Mouse (Mus musculus) urinary bladder, adult 18-20 months (tissue): Measurements from ENCODE around the gene Map2k2.
"Not testable (repeated sequence)": the region's sequence is repeated elsewhere in the genome, so short reads cannot be mapped to it uniquely, and the experiment has no call there.

ENCODE experiments used
- DNase-seq, 2 experiments: peaks; one replicate each; pipeline ENCODE4 v3.0.0; 2022; ENCODE audit warnings: low spot score in 2 of 2, mixed read lengths in 2 of 2

Gene Map2k2

DNA sequence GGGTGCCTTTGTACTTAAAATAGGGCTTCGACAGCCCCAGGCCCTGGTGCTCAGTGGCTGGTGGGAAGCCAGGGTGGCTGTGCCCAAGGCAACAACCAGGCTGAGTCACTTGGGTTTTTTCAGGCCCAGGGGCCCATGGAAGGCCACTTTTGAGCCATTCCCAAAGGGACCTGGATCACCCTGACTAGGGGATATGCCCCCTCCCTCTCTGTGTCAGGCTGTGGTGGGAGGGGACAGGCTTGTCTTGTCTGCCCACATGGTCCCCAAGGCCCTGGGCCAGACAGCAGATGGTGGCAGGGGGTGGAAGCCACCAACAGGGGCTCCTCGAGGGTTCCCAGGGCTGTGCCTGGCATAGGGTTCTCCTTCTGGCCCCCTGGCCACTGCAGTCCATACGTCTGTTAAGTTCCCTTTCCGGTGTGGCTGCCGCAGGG lies 36.9 kb downstream of the Map2k2 start:
- DNase-seq, result no peak

DNA sequence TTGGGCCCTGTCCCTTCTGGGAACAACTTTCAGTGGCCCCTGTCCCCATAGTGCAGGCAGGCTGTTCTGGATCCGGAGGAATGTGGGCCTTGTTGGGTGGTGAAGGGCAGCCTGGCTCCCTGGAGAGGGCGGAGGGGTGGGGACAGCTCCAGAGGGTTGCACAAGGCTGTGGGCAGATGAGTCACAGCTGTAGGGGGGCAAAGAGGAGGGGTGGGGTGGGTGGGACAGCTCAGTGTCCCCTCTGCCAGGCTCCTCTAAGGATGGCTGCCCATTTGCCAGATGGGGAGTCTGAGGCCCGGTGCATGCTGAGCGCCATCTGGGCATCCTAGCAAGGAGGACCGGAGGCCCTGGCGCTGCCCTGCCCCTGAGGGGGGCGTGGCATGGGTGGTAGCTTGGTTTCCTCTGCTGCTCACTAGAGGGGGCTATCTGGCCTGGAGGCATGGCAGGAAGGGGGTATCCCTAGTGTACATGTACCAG lies 37.5 kb downstream of the Map2k2 start:
- no peak for DNase-seq

- DNase-seq, result no peak
These were observed 38.2 kb downstream of the Map2k2 start for GRCm38 (mm10) chr10:81143845-81144437.

DNA sequence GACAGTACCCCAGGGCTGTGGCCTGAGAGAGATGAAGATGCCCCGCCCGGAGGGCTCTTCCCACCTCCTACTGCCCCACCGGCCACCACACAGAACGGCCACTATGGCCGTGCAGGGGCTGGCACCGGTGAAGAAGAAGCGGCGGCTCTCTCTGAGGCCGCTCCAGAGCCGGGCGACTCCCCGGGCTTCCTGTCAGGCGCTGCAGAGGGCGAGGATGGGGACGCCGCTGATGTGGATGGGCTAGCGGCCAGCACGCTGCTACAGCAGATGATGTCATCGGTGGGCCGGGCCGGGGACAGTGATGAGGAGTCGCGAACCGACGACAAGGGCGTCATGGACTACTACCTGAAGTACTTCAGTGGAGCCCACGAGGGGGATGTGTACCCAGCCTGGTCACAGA lies 39.0 kb downstream of the Map2k2 start:
- no peak for DNase-seq

DNA sequence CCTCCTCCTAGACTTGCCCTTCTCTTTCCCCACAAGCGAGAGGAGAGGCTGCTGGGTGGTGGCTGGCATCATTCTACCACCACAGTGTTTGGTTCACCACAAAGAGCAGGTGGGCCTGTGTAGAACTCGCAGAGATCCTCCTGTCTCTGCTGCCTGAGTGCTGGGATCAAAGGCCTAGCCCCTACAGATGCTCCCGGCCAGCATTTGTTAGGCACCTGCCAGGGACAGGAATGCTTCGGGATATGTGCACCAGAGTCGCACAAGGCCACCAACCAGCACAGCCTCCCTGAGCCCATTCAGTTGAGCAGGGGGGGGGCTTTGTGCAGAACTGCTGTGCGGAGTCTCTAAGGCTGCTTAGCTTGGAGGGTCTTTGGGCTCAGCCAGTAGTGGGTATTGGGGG lies 39.6 kb downstream of the Map2k2 start:
- DNase-seq, result no peak

- no peak for DNase-seq
These were observed 40.1 kb downstream of the Map2k2 start for GRCm38 (mm10) chr10:81145778-81146177.

DNA sequence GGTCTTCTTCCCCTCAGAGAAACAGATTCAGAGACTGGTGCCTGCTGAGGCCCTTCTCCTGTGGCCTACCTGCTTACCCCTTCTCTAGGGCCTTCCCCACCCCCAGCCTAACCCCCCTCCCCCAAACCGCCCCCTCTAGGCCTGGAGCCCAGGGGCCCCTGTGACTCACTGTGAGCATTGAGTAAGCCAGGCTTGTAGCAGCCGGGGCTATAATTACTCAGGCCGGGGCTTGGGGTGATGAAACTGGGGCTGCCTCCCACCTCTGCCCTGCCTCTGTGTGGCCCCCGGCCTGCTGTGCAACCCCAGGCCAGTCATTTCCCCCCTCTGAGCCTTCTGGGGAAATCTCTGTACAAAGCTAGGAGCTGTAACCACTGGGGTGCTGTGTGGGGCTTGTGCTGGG lies 40.6 kb downstream of the Map2k2 start:
- no peak for DNase-seq

DNA sequence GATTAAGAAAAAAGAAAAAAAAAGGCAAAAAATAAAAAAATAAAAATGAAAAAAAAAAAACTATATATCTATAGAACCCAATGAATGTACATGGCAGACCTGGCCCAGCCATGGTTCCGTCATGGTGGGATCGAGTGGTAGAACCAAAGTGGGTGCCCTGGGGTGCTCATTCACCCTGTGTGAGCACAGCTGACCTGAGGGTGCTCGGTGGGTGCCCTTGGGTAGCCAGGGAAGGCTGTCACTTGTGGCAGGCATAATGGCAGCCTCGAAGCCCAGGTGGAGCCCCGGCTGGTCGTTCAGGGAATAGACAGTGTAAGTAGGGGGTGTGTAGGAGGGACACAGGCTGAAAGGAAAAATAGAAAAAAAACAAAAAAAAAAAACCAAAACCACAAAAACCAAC lies 45.5 kb downstream of the Map2k2 start:
- no peak for DNase-seq

DNA sequence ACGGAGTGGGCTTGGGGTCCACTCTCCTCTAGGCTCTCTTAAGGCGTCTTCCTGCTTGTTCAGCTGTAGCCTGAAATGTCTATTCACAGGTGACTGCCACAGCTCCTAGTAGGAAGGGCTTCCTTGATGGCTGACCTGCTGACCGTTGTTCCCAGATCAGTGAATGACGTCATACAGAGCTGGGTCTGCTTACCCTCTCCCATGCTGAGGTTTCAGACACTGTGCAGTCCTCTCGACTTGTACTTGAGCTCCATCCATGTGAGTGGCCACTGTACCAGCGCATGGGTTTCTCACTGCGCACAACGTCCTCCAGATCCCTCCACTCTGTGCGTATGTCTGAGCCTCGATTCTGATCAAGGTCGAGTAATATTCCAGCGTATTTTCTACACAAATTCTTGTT lies 46.9 kb downstream of the Map2k2 start:
- no peak for DNase-seq

GRCm38 (mm10) chr10:81154313-81154712 lies 48.6 kb downstream of the Map2k2 start:
- no peak for DNase-seq

DNA sequence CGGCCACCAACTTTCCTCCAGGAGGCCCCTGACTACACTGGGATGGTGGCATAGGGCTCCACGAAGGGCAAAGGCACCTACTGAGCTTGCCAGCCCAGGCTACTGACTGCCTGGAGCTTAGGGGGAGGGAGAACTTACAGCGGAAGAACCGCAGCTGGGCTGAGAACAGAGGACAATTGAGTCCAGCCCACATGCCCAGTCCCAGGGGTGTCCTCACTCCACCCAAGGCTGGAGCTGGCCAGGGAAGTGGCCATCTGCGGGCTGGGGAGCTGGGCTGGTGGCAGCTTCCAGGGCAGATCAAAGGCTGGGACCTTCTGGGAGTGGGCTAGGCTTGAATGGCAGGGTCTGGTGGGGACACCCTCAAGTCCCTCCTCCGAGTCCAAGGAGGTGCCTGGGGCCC lies 49.0 kb downstream of the Map2k2 start:
- DNase-seq, result no peak

- DNase-seq, result no peak
These were observed 56.0 kb downstream of the Map2k2 start for GRCm38 (mm10) chr10:81161602-81162317.

- DNase-seq, result no peak
These were observed 56.6 kb downstream of the Map2k2 start for GRCm38 (mm10) chr10:81162318-81162652.

DNA sequence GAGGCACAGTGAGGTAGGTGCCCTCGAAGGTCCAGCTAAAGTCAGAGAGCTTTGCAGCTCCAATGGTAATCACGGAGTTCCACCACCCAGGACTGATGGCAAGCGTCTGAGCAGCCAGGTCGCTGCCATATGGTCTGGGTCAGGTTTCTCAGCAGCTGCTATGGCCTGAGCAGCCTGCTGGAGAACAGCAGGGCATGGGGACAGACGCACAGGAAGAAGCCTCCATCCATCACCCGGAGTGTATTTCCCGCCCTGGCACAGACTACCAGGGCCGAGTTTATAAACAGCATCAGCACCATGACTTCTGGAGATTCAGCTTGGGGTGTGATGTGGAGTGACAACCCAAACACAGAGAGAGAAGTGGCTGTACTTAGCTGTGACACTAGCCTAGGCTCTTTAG lies 59.4 kb downstream of the Map2k2 start:
- DNase-seq, result no peak

GRCm38 (mm10) chr10:81167200-81168086 lies 61.7 kb downstream of the Map2k2 start, which contains the start of gene Pias4:
Gene Pias4, minus strand, starts transcription at chr10:81167923.
- DNase-seq, result peak; percentile 99 to 100

- DNase-seq, result no peak
These were observed 62.3 kb downstream of the Map2k2 start for GRCm38 (mm10) chr10:81168087-81168431.

GRCm38 (mm10) chr10:81168521-81169244 lies 63.0 kb downstream of the Map2k2 start:
- peak; percentile 73 to 77 for DNase-seq

DNA sequence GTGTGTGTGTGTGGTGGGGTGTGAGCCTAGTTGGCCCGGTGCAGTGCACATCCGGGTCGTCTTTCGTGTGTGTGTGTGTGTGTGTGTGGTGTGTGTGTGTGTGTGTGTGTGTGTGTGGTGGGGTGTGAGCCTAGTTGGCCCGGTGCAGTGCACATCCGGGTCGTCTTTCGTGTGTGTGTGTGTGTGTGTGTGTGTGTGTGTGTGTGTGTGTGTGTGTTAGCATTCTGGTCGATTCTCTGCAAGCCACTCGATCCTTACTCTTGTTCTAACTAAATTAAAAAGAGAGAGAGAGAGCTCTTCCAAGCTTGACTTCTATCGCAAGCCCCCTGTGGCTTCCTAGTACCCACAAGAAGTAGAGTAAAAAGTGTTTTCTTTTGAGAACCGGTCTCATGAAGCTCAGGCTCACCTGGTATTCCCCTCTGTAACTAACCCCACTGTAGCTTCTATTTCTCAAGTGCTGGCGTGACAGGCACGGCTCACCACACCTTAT lies 63.7 kb downstream of the Map2k2 start:
- DNase-seq, result not testable (repeated sequence)

DNA sequence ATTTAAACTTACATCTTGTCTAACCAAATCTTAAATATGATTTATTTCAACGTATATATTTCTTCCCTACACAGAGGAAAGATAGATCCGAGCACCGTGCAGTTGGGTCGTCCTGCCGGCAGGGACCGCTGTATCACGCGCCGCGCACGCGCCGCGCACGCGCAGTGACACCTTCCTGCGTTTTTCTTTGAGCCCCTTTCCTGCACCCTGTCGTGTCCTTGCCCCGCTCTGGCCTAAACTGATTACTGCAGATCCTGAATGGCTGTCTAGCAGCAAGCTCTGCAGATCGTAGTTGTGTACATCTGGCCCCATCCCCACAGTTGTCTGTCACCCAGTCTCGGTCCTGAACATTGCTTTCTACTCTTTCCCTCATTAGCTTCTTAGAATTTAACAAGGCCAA lies 67.4 kb downstream of the Map2k2 start:
- peak; percentile 69 to 74 for DNase-seq

- DNase-seq, result peak; percentile 75 to 82
These were observed 69.1 kb downstream of the Map2k2 start for GRCm38 (mm10) chr10:81174617-81175344.

DNA sequence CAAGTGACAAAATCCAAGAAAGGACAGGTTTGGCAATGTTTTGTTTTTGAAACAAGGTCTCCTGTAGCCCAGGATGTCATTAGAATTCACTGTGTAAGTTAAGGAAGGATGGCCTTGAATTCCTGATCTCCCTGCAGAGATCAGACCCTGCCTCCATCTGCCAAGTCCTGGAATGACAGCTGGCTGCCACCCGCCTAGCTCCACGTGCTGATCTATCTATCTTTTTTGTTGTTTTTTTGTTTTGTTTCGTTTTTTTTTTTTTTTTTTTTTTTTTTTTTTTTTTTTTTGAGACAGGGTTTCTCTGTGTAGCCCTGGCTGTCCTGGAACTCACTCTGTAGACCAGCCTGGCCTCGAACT lies 69.6 kb downstream of the Map2k2 start:
- DNase-seq, result not testable (repeated sequence)
